Mouse (Mus musculus): ENCODE measurements around the gene Cyp2r1.
"Not testable (repeated sequence)": the region's sequence is repeated elsewhere in the genome, so short reads cannot be mapped to it uniquely, and the experiment has no call there.

DNA sequence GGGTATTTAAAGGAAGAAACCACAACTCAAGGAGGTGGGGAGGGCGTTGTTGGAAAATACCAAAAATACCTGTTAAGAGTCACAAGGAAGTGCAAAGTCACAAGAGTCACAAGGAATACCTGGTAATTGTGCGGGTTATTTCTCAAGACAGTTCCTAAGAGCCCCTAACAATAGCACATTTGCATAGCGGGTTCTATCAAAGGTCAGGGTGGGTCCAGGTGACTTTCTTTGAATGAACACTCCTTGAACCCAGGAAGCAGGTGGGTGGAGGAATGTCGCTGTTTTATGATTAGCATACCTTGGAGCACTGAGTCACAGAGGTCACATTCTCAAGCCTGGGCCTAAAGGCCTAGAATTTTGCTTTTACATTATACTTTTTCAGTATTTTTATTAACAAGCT, 11.1 kb upstream of the Cyp2r1 start:
- TF ChIP-seq CTCF, EP300 (IDR thresholded peaks at IDR 0.05): not testable (repeated sequence)

All from lung, postnatal 0 days (tissue).